In the genomic region with DNA sequence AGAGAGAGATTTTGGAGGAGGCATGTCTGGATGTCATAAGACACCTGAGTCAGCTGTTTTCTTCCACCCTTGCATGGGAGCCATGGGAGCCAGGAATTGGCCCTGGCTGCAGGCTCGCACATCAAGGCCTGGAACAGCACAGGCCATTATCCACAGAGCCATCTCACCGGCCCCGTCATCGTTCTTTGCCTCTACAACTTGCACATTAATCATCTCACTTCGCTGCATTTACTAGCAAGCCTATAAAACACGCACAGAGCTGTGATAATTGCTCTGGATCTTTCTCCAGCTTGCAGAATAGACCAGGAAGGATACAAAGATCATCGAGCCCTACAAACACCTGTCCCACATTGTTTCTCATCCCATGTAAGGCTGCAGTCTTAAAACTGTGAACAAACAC, we compare ENCODE assay signal across 29 mouse cellular contexts. TPM values are rescaled to one million over a fixed set of nuclear protein-coding genes. Genes with fewer than 3 reads are reported as not detected.
"Had no signal": no experiment of that assay in that cellular context is flagged by ENCODE, and none has a peak within 500 bp of the region (broad histone marks: within the 10 kb centered on the region; RNA-seq: fewer than 3 reads in every experiment).

No protein-coding gene starts in this region.

- H3K36me3 ChIP-seq: heart, embryonic 10.5 days; heart, embryonic 12.5 days; hindbrain, embryonic 10.5 days; hindbrain, embryonic 12.5 days; intestine, embryonic 15.5 days; limb, embryonic 10.5 days; limb, embryonic 12.5 days had no signal

- H3K9ac ChIP-seq: heart, embryonic 12.5 days; hindbrain, embryonic 12.5 days; intestine, embryonic 15.5 days; limb, embryonic 12.5 days had no signal

- H3K4me1 ChIP-seq: heart, embryonic 10.5 days; heart, embryonic 12.5 days; hindbrain, embryonic 10.5 days; hindbrain, embryonic 12.5 days; intestine, embryonic 15.5 days had no signal

- H3K4me3 ChIP-seq: gastrocnemius, adult 2 months; heart, embryonic 10.5 days; heart, embryonic 12.5 days; hindbrain, embryonic 10.5 days; hindbrain, embryonic 12.5 days; intestine, embryonic 15.5 days; layer of hippocampus, adult 2 months; left cerebral cortex, adult 2 months; limb, embryonic 10.5 days; limb, embryonic 12.5 days had no signal

- H3K27ac ChIP-seq: gastrocnemius, adult 2 months; heart, embryonic 10.5 days; hindbrain, embryonic 10.5 days; hindbrain, embryonic 12.5 days; intestine, embryonic 15.5 days; layer of hippocampus, adult 2 months; left cerebral cortex, adult 2 months; limb, embryonic 10.5 days; limb, embryonic 12.5 days had no signal

- ATAC-seq: forebrain, embryonic 16.5 days; hindbrain, embryonic 16.5 days; inflammation-experienced regulatory T-cells, adult 6 months; intestine, embryonic 15.5 days; intestine, postnatal 0 days had no signal

- H3K9me3 ChIP-seq: heart, embryonic 10.5 days; heart, embryonic 12.5 days; hindbrain, embryonic 10.5 days; hindbrain, embryonic 12.5 days; intestine, embryonic 15.5 days; limb, embryonic 10.5 days; limb, embryonic 12.5 days had no signal

- DNase-seq: gastrocnemius, adult 2 months; gastrocnemius, postnatal 10 days; gastrocnemius, postnatal 25 days; heart, postnatal 10 days; heart, postnatal 4 days; kidney, adult 18-20 months; kidney, adult 8-10 months; kidney, postnatal 10 days; kidney, postnatal 25 days; kidney, postnatal 4 days; liver had no signal

- H3K4me2 ChIP-seq: heart, embryonic 12.5 days; hindbrain, embryonic 12.5 days; intestine, embryonic 15.5 days; limb, embryonic 12.5 days had no signal

- H3K27me3 ChIP-seq: heart, embryonic 12.5 days; hindbrain, embryonic 12.5 days; intestine, embryonic 15.5 days; limb, embryonic 12.5 days had no signal

RNA-seq across cellular contexts. Expression of a gene that starts 4.0 kb away (rescaled TPM):
- polyA plus RNA-seq: forebrain, embryonic 16.5 days; heart, embryonic 10.5 days; heart, embryonic 12.5 days; heart, embryonic 14.5 days; heart, embryonic 16.5 days; hindbrain, embryonic 10.5 days; inflammation-experienced regulatory T-cells, adult 6 months; intestine, postnatal 0 days; kidney, embryonic 14.5 days; limb, embryonic 10.5 days had no signal

RNA-seq across cellular contexts. Expression of a gene that starts 22.2 kb away (rescaled TPM):
- polyA plus RNA-seq: forebrain, embryonic 16.5 days; frontal cortex, adult 2 months; heart, embryonic 12.5 days; heart, embryonic 14.5 days; heart, embryonic 16.5 days; hindbrain, embryonic 12.5 days; hindbrain, embryonic 16.5 days; intestine, postnatal 0 days; limb, embryonic 14.5 days had no signal

RNA-seq across cellular contexts. Expression of a gene that starts 22.3 kb away (rescaled TPM):
- polyA plus RNA-seq: forebrain, embryonic 16.5 days; frontal cortex, adult 2 months; heart, embryonic 10.5 days; heart, embryonic 12.5 days; heart, embryonic 14.5 days; heart, embryonic 16.5 days; hindbrain, embryonic 10.5 days; hindbrain, embryonic 12.5 days; hindbrain, embryonic 16.5 days; inflammation-experienced regulatory T-cells, adult 6 months; intestine, embryonic 15.5 days; intestine, postnatal 0 days; kidney, embryonic 14.5 days; limb, embryonic 10.5 days; limb, embryonic 12.5 days had no signal

RNA-seq across cellular contexts. Expression of a gene that starts 33.6 kb away (rescaled TPM):
- polyA plus RNA-seq: forebrain, embryonic 16.5 days; frontal cortex, adult 2 months; heart, embryonic 10.5 days; heart, embryonic 12.5 days; heart, embryonic 14.5 days; heart, embryonic 16.5 days; hindbrain, embryonic 12.5 days; hindbrain, embryonic 16.5 days; inflammation-experienced regulatory T-cells, adult 6 months; intestine, postnatal 0 days; limb, embryonic 10.5 days; limb, embryonic 12.5 days; limb, embryonic 14.5 days had no signal
